Mouse (Mus musculus) macrophage (primary cell): ENCODE measurements around the gene Mxi1. TPM values are rescaled to one million over a fixed set of nuclear protein-coding genes. Genes with fewer than 3 reads are reported as not detected.

ENCODE experiments used
- H3K27ac ChIP-seq: fragments of 350-480 bp; formaldehyde crosslinking; 2 replicates; pipeline ENCODE4 v1.9.0; 2021
- H3K36me3 ChIP-seq: fragments of 350-480 bp; formaldehyde crosslinking; 2 replicates; pipeline ENCODE4 v1.9.0; 2021; ENCODE audit errors: inconsistent target
- H3K4me3 ChIP-seq: fragments of 350-480 bp; formaldehyde crosslinking; 2 replicates; pipeline ENCODE4 v1.9.0; 2021; ENCODE audit errors: inconsistent target
- H3K79me2 ChIP-seq: fragments of 350-480 bp; formaldehyde crosslinking; 2 replicates; pipeline ENCODE4 v1.9.0; 2021; ENCODE audit errors: inconsistent target
- WGBS: methylation state at CpG from one replicate; pipeline ENCODE4 v1.1.7; 2026; ENCODE audit warnings: inconsistent platforms; ENCODE audit not compliant: missing documents; 5-methylcytosine and 5-hydroxymethylcytosine counted together
- polyA plus RNA-seq: library from polyadenylated mRNA; stranded (reverse); fragments of 250-400 nt; gene quantifications from 3 replicates; pipeline ENCODE4 v1.2.4, GENCODE M21; 2018; ENCODE audit warnings: inconsistent platforms

The Mxi1 gene
- polyA plus RNA-seq, 1 experiment from 2014 or later = 18.3 TPM

GRCm38 (mm10) chr19:53400332-53401110, 90.2 kb downstream of the Mxi1 start:
- 79% methylated on average over 16 of the region's 16 CpGs for WGBS

DNA sequence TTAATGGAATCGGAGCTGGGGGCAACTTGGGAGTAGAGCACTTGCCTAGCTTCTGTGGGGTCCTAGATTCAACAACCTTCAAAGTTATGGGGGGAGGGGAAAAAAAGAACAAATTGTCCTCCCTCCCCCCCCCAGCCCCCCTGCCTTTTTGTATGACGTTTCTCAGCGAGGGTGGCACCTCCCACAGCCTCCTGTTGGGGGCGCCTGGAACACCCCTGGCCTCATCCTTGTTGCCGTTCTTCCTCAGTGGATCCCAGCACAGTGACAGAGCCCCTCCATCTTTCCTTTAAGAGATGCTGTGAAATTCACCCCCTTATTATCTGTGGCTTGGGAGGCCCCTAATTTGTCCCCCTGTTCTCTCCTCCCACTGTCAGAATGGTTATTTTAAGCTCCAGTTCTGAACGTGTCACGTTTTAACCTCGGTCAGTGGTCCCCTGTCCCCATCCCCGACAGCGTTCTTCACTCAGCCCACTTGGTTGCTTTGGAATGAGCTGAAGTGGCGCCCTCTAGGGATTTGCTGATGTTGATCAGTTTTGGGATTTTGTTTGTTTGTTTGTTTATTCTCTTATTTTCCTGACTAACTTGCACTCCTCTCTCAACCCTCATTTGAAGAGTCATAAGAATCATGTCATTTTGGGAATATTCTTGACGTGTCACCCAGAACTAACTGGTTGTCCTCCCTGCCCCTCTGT, 92.6 kb downstream of the Mxi1 start:
- 69% methylated on average over 12 of the region's 12 CpGs for WGBS
- Histone ChIP-seq H3K4me3 (no peak overlapping the region), H3K27ac (no peak overlapping the region), H3K36me3 (no peaks in the 10 kb centered on the region), H3K79me2 (no peaks in the 10 kb centered on the region)

More at GRCm38 (mm10) chr19:53400332-53401110, 90.2 kb downstream of the Mxi1 start:
- Histone ChIP-seq H3K27ac (no peak overlapping the region), H3K79me2 (no peaks in the 10 kb centered on the region), H3K4me3 (no peak overlapping the region), H3K36me3 (no peaks in the 10 kb centered on the region)

GRCm38 (mm10) chr19:53404219-53404836, 94.0 kb downstream of the Mxi1 start:
- Histone ChIP-seq H3K27ac (no peak overlapping the region), H3K36me3 (no peaks in the 10 kb centered on the region), H3K79me2 (no peaks in the 10 kb centered on the region), H3K4me3 (no peak overlapping the region)
- 72% methylated on average over 10 of the region's 10 CpGs for WGBS

DNA sequence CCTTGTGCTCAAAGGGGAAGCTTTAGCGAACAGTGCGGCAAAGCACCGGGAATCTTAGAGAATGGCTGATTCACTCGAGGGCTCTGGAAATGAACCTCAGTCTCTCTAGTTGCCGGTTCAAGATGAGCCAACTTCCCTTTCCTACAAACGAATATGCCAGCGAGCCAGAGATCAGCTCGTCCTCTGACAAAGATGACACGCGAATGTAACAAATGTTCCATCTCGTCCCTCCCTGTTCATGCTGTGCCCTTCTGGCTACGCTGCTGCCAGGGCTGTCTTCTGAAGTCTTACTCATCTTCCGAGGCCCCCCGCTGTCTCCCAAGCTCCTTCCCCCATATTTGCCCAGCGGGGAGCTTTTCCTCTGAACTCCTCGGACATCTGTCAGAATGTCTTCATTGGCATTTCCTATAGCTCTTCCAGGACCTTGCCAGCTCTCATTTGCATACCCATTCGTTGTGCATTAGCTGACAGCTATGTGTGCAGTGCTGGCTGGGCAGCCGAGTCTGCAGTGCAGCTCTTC, 94.6 kb downstream of the Mxi1 start:
- H3K79me2 ChIP-seq = no peaks in the 10 kb centered on the region
- WGBS = 65% methylated on average over 18 of the region's 18 CpGs
- H3K4me3 ChIP-seq = no peak overlapping the region
- no peak overlapping the region for H3K27ac ChIP-seq
- no peaks in the 10 kb centered on the region for H3K36me3 ChIP-seq

DNA sequence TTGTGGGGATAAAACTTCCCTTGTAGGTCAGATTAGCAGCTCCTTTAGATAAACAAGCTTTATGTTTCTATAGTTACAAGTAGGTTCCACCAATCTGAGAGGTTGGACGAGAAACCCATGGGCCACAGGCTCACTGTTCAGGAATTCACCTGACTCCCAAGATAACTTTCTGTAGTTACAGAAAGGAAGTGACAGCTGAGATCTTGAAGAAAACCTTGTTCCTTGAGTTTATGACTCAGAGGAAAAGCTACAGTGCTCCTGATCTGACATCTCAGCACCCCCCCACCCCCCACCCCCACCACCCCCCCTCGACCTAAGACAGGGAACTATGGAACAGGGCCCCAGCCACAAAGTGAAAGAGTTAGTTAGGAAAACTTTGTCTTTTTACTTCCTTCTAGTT, 95.5 kb downstream of the Mxi1 start:
- no peak overlapping the region for H3K4me3 ChIP-seq
- WGBS = 70% methylated on average over 1 of the region's 2 CpGs
- no peak overlapping the region for H3K27ac ChIP-seq
- H3K79me2 ChIP-seq = no peaks in the 10 kb centered on the region
- H3K36me3 ChIP-seq = no peaks in the 10 kb centered on the region

- no peak overlapping the region for H3K4me3 ChIP-seq
- H3K27ac ChIP-seq = no peak overlapping the region
- H3K79me2 ChIP-seq = no peaks in the 10 kb centered on the region
- H3K36me3 ChIP-seq = no peaks in the 10 kb centered on the region
- WGBS = 87% methylated on average over 2 of the region's 2 CpGs
These were observed 97.0 kb downstream of the Mxi1 start for GRCm38 (mm10) chr19:53407350-53407749.

GRCm38 (mm10) chr19:53408398-53408797, 98.1 kb downstream of the Mxi1 start:
- no peaks in the 10 kb centered on the region for H3K79me2 ChIP-seq
- no peak overlapping the region for H3K27ac ChIP-seq
- H3K4me3 ChIP-seq = no peak overlapping the region
- no peaks in the 10 kb centered on the region for H3K36me3 ChIP-seq
- WGBS = 69% methylated on average over 6 of the region's 8 CpGs

- Histone ChIP-seq H3K79me2 (no peaks in the 10 kb centered on the region), H3K27ac (no peak overlapping the region), H3K4me3 (no peak overlapping the region), H3K36me3 (no peaks in the 10 kb centered on the region)
- WGBS = 73% methylated on average over 14 of the region's 17 CpGs
These were observed 99.5 kb downstream of the Mxi1 start for GRCm38 (mm10) chr19:53409663-53410307.

GRCm38 (mm10) chr19:53412149-53412848, 102.0 kb downstream of the Mxi1 start:
- WGBS = 89% methylated on average over 6 of the region's 6 CpGs
- no peaks in the 10 kb centered on the region for H3K79me2 ChIP-seq
- H3K36me3 ChIP-seq = no peaks in the 10 kb centered on the region
- no peak overlapping the region for H3K4me3 ChIP-seq
- no peak overlapping the region for H3K27ac ChIP-seq

DNA sequence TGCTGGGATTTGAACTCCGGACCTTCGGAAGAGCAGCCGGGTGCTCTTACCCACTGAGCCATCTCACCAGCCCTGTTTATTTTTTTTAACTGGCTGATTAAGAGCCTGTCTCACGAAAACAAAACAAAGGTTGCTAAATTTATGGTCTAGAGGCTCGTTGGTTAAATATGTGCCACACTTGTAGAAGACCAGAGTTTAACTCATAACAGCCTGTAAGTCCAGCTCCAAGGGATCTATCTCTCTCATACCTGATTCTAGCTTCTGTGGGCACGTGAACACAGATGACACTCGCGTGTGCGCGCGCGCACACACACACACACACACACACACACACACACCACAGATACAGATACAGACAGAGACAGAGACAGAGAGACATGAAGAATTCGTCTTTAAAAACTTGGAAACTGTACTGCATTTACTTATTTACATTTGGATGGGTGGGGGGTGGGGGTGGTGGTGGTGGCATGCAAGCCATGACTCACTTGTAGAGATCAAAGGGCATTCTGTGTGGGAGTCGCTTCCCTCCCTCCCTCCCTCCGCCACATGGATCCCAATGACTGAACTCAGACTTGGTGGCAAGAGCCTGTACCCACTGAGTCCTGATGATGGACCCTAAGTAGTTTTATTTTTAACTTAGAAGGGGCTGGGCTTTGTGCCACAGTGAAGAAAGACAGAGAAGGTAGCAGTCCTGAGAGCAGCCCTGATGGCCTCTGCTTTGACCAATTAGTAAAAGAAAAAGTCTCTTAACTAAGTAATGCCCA, 103.5 kb downstream of the Mxi1 start:
- H3K79me2 ChIP-seq = no peaks in the 10 kb centered on the region
- 89% methylated on average over 14 of the region's 15 CpGs for WGBS
- H3K36me3 ChIP-seq = no peaks in the 10 kb centered on the region
- H3K27ac ChIP-seq = no peak overlapping the region
- H3K4me3 ChIP-seq = no peak overlapping the region

DNA sequence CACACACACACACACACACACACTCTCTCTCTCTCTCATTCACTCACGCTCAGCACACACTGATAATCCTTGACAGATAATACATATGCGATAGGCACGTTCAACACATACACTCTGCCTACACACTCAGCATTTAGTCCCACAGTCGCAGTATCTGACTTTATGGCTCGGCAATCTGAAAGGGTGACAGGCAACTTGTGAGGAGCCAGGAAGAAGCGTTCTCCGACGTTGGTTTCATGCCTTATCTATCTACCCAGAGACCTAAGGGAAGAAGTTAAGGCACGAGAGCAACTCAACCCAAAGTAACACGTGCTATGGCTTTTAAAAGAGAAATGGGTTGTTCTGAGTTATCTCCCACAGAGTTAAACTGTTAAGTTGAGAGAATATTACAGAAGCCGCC, 104.3 kb downstream of the Mxi1 start:
- WGBS = 81% methylated on average over 11 of the region's 11 CpGs
- Histone ChIP-seq H3K4me3 (no peak overlapping the region), H3K27ac (no peak overlapping the region)

DNA sequence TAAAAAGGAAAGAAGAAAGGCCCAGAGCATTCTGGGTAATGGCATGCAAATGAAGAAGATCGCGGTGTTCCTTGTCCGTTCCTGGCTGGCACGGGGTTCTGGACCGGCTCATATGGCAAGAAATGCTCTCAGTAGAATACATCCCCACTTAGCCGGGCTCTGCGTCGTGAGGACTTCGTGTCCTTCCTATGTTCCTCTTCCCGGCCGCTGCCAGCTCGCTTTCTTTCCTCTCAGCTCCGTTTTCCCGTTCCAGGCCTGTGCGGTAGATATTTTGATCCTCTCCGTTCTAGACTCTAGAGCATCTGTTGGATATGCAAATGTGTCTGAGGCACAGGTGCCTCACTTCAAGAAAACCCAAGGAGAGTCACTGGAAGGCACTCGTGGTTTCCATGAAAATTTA, 104.9 kb downstream of the Mxi1 start:
- no peak overlapping the region for H3K27ac ChIP-seq
- WGBS = 94% methylated on average over 17 of the region's 17 CpGs

More for the DNA sequence above, 104.3 kb downstream of the Mxi1 start:
- no peaks in the 10 kb centered on the region for H3K79me2 ChIP-seq
- H3K36me3 ChIP-seq = no peaks in the 10 kb centered on the region

DNA sequence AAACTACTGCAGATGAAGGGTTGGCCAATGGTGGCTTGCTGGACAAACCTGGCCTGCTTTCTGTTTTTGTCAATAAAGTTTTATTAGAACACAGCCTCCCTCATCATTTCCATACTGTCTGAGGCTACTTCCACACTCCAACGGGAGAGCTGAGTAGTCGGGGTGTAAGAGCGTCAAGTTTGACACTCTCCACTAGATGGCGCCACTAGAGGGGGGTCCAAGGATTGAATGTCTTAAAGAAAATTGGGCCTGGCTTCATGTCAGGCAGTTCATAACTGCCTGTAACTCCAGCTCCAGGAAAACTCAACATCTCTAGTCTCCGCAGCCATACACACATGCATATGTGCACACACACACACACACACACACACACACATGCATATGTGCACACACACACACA, 109.5 kb downstream of the Mxi1 start:
- Histone ChIP-seq H3K36me3 (no peaks in the 10 kb centered on the region), H3K27ac (no peak overlapping the region), H3K79me2 (no peaks in the 10 kb centered on the region), H3K4me3 (no peak overlapping the region)
- 0% methylated on average over 4 of the region's 5 CpGs for WGBS

More for the DNA sequence above, 104.9 kb downstream of the Mxi1 start:
- Histone ChIP-seq H3K79me2 (no peaks in the 10 kb centered on the region), H3K4me3 (no peak overlapping the region), H3K36me3 (no peaks in the 10 kb centered on the region)
